Mouse (Mus musculus) intestine, embryonic 14.5 days (tissue): ENCODE measurements around the gene Zfp385b. TPM values are rescaled to one million over a fixed set of nuclear protein-coding genes. Genes with fewer than 3 reads are reported as not detected.
A peak's percentile ranks its signal among the peaks of the same experiment; 100 is the strongest.

Source experiments
- ATAC-seq: fragments of 200-750 bp; cut with Nextera tagmentation; replicated peaks from 2 replicates; pipeline ENCODE4 v1.8.0; 2017; ENCODE audit warnings: low read depth, moderate number of reproducible peaks, moderate TSS enrichment, moderate library complexity; ENCODE audit not compliant: low FRiP score, low TSS enrichment
- DNase-seq: peaks from one replicate; pipeline ENCODE4 v3.0.0-alpha.2; 2018; ENCODE audit warnings: low spot score
- H3K27ac ChIP-seq: fragments of 300-500 bp; sonication (generic); 2 replicates; pipeline ENCODE4 v1.5.1; 2014; ENCODE audit warnings: low read depth, mild to moderate bottlenecking, control low read depth
- H3K27me3 ChIP-seq: fragments of 300-500 bp; sonication (generic); replicated peaks from 2 replicates; pipeline ENCODE4 v1.6.1; 2014; ENCODE audit warnings: low read length, control low read depth; ENCODE audit not compliant: control insufficient read depth, insufficient read depth
- H3K36me3 ChIP-seq: fragments of 300-500 bp; sonication (generic); 2 replicates; pipeline ENCODE4 v1.6.1; 2014; ENCODE audit warnings: low read length, control low read depth; ENCODE audit not compliant: control insufficient read depth, insufficient read depth
- H3K4me1 ChIP-seq: fragments of 300-500 bp; sonication (generic); replicated peaks from 2 replicates; pipeline ENCODE4 v1.6.1; 2014; ENCODE audit warnings: low read length, control low read depth, mixed read lengths; ENCODE audit not compliant: control insufficient read depth, insufficient read depth
- H3K4me2 ChIP-seq: fragments of 300-500 bp; sonication (generic); 2 replicates; pipeline ENCODE4 v1.6.1; 2014; ENCODE audit warnings: low read length
- H3K4me3 ChIP-seq: fragments of 300-500 bp; sonication (generic); 2 replicates; pipeline ENCODE4 v1.5.1; 2014; ENCODE audit warnings: low read depth, low read length, control low read depth, mixed read lengths
- H3K9ac ChIP-seq: fragments of 300-500 bp; sonication (generic); 2 replicates; pipeline ENCODE4 v1.6.1; 2014; ENCODE audit warnings: mild to moderate bottlenecking, low read length
- H3K9me3 ChIP-seq: fragments of 300-500 bp; sonication (generic); 2 replicates; pipeline ENCODE4 v1.6.1; 2016; ENCODE audit warnings: low read length, control low read depth; ENCODE audit not compliant: control insufficient read depth
- WGBS: fragments of 180-500 bp; shearing (Covaris S2); extraction: QIAGEN DNeasy Blood & Tissue Kit; methylation state at CpG from one replicate; pipeline ENCODE4 v1.1.7; 2014; 5-methylcytosine and 5-hydroxymethylcytosine counted together
- polyA plus RNA-seq: library from polyadenylated mRNA; unstranded; fragments of >200 nt; fragmentation: Nextera tagmentation; extraction: Ambion mirVana; gene quantifications from 2 replicates; pipeline ENCODE4 v1.2.1, GENCODE M21; 2014

Gene Zfp385b
- polyA plus RNA-seq, 1 experiment from 2014 or later, result 7.9 TPM

DNA sequence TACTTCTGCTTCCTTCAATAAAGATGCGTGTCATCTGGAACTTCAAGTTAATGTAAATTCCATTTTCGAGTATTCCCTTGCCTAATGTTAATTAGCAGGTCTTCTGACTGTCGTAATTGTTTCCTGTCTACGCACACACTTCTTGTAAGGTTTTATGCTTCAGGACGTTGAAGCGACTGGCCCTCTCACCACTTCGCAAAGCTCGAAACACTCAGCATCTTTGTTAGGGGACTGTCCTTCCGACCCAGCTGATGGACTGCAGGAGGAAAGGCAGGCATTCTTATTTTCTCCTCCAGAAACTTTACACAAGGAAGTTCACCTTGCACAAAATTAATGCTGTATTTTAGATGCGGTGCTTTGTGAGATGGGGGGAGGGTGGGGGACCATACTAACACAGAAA lies 400.0 kb downstream of the Zfp385b start:
- Histone ChIP-seq H3K27me3 (no peaks in the 10 kb centered on the region), H3K4me3 (no peak overlapping the region), H3K4me2 (no peak overlapping the region), H3K9ac (no peak overlapping the region), H3K27ac (no peak overlapping the region), H3K9me3 (no peaks in the 10 kb centered on the region), H3K4me1 (no peaks in the 10 kb centered on the region), H3K36me3 (no peaks in the 10 kb centered on the region)
- ATAC-seq (no peak), DNase-seq (no peak)
- 57% methylated on average over 10 of the region's 10 CpGs for WGBS

DNA sequence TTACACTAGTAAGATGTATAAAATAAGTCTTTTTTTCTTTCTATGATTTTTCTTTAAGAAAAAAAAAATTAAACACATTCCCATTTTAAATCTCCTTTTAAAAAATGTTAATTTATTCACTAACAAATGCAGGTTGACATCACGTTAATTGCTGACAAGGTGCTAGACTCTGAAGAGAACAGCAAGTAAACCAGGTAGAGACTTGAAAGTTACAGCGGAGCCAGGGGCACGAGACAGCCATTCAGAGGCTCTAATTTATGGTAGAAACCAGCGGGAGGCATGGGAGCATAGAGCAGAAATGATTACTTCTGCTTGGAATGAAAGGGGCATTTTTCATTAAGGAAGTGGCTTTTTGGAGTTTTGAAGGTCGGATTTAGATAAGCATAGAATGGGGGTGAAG lies 401.4 kb downstream of the Zfp385b start:
- Histone ChIP-seq H3K4me1 (no peaks in the 10 kb centered on the region), H3K9me3 (no peaks in the 10 kb centered on the region), H3K9ac (no peak overlapping the region), H3K36me3 (no peaks in the 10 kb centered on the region), H3K4me2 (no peak overlapping the region), H3K4me3 (no peak overlapping the region), H3K27me3 (no peaks in the 10 kb centered on the region), H3K27ac (no peak overlapping the region)
- ATAC-seq (no peak), DNase-seq (no peak)
- WGBS, result 58% methylated on average over 5 of the region's 5 CpGs

DNA sequence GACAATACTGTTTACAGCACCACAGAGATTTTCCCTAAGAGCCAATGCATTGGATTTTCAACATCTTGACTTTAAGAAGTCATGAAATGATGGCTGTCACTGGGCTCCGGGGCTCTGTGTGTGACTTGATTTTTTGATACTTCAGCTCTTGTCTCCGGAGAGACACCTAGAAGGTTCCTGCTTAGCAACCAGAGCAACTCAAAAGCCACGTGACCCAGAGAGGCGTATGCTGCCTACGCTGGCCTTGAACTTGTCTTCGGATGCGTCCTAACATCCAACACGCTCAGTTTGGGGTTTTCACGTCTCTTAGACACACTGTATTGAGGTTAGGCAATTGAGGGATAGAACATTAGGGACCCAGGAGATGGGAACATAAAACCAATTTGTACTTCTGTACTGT lies 407.3 kb downstream of the Zfp385b start:
- H3K36me3 ChIP-seq, result no peaks in the 10 kb centered on the region
- no peak overlapping the region for H3K4me3 ChIP-seq
- H3K4me1 ChIP-seq, result no peaks in the 10 kb centered on the region
- no peaks in the 10 kb centered on the region for H3K27me3 ChIP-seq
- H3K4me2 ChIP-seq, result no peak overlapping the region
- WGBS, result 92% methylated on average over 9 of the region's 9 CpGs
- DNase-seq, result no peak
- ATAC-seq, result no peak
- no peaks in the 10 kb centered on the region for H3K9me3 ChIP-seq
- no peak overlapping the region for H3K9ac ChIP-seq
- H3K27ac ChIP-seq, result no peak overlapping the region

DNA sequence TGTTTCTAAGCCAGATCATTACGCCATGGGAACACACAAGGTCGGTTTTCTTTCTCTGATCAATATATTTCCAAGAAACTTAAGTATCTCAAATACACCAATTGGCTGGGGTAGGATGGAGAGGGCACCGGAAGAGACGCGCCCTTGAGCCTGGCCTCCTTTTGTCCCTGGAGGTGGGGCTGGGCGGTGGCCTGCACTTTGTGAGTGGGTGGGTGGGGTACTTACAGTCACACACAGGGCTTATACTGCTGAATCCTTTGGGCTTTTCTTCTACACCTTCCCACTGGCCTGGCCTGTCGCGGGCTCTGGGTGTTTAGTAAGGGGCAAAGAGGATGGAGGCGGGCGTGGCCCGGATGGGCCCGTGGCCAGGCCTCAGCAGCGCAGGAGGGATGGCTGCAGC lies 407.8 kb downstream of the Zfp385b start:
- DNase-seq (no peak), ATAC-seq (no peak)
- no peaks in the 10 kb centered on the region for H3K4me1 ChIP-seq
- H3K4me2 ChIP-seq, result no peak overlapping the region
- H3K27ac ChIP-seq, result no peak overlapping the region
- WGBS, result 79% methylated on average over 13 of the region's 13 CpGs
- no peak overlapping the region for H3K4me3 ChIP-seq
- H3K9me3 ChIP-seq, result no peaks in the 10 kb centered on the region
- H3K27me3 ChIP-seq, result no peaks in the 10 kb centered on the region
- H3K9ac ChIP-seq, result no peak overlapping the region
- H3K36me3 ChIP-seq, result no peaks in the 10 kb centered on the region

DNA sequence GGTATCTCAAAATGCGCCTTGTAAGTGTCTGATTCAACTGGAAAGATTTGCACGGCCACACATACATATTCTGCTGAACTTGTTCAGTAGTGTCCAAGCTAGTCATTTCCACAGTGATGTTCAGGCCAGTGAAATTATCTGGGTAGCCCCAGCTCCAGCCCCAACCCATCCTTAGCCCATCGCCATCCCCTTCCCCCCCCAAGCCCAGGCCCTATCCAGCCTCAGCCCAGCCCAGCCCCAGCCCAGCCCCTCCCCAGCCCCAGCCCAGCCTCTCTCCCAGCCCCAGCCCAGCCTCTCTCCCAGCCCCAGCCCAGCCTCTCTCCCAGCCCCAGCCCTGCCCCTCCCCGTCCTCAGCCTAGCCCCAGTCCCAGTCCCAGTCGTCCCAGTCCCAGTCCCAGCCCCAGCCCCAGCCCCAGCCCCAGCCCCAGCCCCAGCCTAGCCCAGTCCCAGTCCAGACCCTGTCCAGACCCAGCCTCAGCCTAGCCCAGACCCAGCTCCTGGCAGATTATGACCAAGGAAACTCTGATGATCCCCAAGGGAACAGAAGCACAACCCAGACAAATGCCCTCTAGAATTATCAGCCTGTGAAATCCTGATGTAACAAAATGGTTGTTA lies 409.8 kb downstream of the Zfp385b start:
- H3K27me3 ChIP-seq, result no peaks in the 10 kb centered on the region
- 52% methylated on average over 5 of the region's 5 CpGs for WGBS
- no peak; the same call in 1 of the 2 replicates for ATAC-seq

DNA sequence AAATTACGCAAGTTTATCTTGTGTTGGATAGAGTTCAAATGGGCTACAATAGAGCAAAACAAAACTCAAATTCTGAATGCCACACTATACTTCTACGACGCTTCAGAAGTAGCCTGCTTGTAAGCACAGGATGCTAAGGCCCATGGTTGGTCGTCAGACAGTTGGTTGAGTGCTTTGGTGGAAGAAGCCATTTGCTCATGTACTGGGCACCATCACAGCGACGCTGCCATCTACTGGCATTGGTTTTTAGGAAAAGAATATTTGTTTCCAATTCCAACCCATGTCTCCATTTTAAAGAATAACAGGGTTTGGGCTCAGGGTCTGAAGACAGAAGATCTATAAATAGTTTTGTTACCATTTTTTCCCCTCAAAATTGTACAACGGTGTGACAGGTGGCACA lies 410.5 kb downstream of the Zfp385b start:
- H3K4me3 ChIP-seq, result no peak overlapping the region
- no peaks in the 10 kb centered on the region for H3K36me3 ChIP-seq
- WGBS, result 69% methylated on average over 7 of the region's 7 CpGs
- H3K27me3 ChIP-seq, result no peaks in the 10 kb centered on the region
- ATAC-seq (no peak), DNase-seq (no peak)
- H3K4me1 ChIP-seq, result no peaks in the 10 kb centered on the region
- no peaks in the 10 kb centered on the region for H3K9me3 ChIP-seq
- H3K9ac ChIP-seq, result no peak overlapping the region
- no peak overlapping the region for H3K27ac ChIP-seq
- H3K4me2 ChIP-seq, result no peak overlapping the region

More for the DNA sequence above, 409.8 kb downstream of the Zfp385b start:
- DNase-seq, result no peak
- H3K4me1 ChIP-seq, result no peaks in the 10 kb centered on the region
- no peak overlapping the region for H3K4me2 ChIP-seq
- H3K36me3 ChIP-seq, result no peaks in the 10 kb centered on the region
- no peak overlapping the region for H3K4me3 ChIP-seq
- H3K9me3 ChIP-seq, result no peaks in the 10 kb centered on the region
- H3K27ac ChIP-seq, result no peak overlapping the region
- no peak overlapping the region for H3K9ac ChIP-seq

DNA sequence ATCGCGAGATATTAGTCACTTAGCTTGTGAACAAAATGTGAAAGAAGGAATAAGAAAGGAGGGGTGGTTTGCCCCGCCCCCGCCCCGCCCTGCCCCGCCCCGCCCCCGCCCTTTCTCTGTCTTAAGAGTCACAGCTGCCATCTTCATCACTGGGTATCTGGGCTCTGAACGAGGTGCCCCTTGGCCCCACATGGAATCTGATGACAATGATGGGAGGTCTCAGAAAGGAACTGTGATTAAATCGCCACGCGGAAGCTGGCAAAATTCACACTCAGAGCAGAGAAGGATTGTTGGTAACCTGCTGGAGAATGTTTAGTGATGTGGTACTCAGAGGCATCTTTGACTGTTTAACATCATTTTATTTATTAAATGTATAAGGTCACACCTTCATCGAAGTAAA lies 417.1 kb downstream of the Zfp385b start:
- DNase-seq (no peak), ATAC-seq (no peak)
- no peak overlapping the region for H3K27ac ChIP-seq
- H3K27me3 ChIP-seq, result no peaks in the 10 kb centered on the region
- H3K4me2 ChIP-seq, result peak overlapping the region; percentile 43
- H3K4me3 ChIP-seq, result 0 out of 2 replicates have a peak overlapping the region, but pooled peaks have one; percentile 6
- no peaks in the 10 kb centered on the region for H3K36me3 ChIP-seq
- 0 out of 2 replicates have a peak, but pooled peaks cover 3% of the 10 kb centered on the region for H3K4me1 ChIP-seq
- WGBS, result 26% methylated on average over 13 of the region's 13 CpGs
- H3K9me3 ChIP-seq, result no peaks in the 10 kb centered on the region
- H3K9ac ChIP-seq, result no peak overlapping the region

DNA sequence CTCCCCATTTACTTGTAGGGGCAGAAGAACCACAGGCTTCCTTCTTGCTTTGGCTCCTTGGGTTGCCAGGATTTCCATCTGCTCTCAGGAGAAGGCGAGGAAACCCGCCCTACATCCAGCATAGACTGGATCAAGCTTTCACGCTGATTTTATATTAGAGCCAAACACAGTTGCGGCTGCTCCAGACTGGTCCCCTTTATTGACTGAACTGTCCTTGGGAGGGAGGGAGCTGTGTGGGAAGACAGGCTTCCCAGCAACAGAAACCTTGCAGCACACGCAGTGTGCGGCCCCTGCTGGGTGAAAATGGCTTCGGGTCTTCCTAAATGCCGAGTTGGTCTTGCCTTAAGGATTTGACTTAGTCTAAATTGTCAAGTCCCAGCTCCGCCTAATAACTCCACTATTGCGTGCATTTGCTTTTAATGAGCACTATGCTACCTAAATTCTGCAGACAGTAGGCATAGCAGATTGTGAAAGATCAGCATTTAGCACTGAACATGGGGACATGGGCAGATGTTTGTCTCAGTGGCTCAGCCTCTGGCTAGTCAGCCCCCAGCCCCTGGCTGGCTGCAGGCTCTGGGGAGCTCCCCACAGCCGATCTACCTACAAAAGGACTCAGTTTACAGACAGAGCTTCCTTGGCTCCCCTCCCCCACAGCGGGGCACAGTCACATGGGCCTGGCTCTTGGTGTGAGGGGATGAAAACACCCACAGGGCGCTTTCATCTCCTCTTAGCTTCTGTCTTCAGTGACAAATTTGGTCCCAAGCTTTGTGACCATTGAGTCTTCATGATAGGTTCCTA lies 417.8 kb downstream of the Zfp385b start:
- no peak overlapping the region for H3K27ac ChIP-seq
- H3K4me3 ChIP-seq, result peak overlapping the region; percentile 6; the same call in 1 of the 2 replicates
- H3K36me3 ChIP-seq, result no peaks in the 10 kb centered on the region
- no peaks in the 10 kb centered on the region for H3K9me3 ChIP-seq
- ATAC-seq (no peak), DNase-seq (peak; percentile 56)
- WGBS, result 9% methylated on average over 13 of the region's 13 CpGs
- no peaks in the 10 kb centered on the region for H3K27me3 ChIP-seq
- no peak overlapping the region for H3K9ac ChIP-seq
- 0 out of 2 replicates have a peak, but pooled peaks cover 3% of the 10 kb centered on the region for H3K4me1 ChIP-seq
- H3K4me2 ChIP-seq, result peak overlapping the region; percentile 43
